Mouse (Mus musculus): Measurements from ENCODE around the gene Sema6d. TPM values are rescaled to one million over a fixed set of nuclear protein-coding genes. Genes with fewer than 3 reads are reported as not detected.

Gene Sema6d
- total RNA-seq, 1 experiment from 2014 or later, result not detected

DNA sequence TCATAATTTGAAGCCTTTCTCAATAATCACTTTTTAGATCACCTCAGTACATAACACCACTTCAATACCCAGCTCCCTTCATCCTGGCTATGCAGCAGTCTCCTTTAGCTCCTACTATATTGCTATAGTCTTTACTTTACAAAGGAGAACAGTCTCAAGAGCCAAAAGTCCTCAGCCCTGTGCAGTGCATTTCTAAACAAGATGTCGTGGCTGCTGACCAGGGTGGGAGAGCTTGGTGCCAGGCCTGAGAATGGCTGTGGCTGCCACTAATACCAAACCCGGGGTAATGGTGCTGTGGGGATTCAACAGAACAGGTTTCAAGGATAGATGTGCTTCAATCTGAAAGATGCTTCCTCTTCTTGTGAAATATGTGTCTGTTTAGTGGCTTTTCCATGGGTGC is 264.9 kb downstream of the Sema6d start:
- ATAC-seq (replicated peaks; ENCODE audit: insufficient number of reproducible peaks, low FRiP score, low TSS enrichment, poor library complexity, severe bottlenecking), result no peak

DNA sequence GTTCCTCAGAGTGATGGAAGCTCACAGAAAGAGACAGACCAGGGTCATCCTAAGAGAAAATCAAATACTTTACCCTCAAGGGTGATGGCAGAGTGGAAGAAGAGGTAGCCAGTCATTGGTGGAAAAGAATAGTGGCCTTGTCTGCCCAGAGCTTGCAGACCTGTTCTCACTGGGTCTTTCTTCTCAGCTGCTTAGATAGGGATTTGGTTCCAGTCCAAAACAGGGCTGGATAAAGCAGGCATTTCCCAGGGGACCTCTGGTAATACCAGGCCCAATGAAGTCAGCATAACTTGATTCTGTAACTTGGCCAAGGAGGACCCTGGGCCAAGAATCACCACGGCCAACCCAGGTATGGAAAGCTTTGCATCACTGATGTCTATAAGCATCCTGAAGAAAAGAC is 279.5 kb downstream of the Sema6d start:
- no peak for ATAC-seq (replicated peaks; ENCODE audit: insufficient number of reproducible peaks, low FRiP score, low TSS enrichment, poor library complexity, severe bottlenecking)

GRCm38 (mm10) chr2:124369991-124370390 is 280.2 kb downstream of the Sema6d start:
- ATAC-seq (replicated peaks; ENCODE audit: insufficient number of reproducible peaks, low FRiP score, low TSS enrichment, poor library complexity, severe bottlenecking), result no peak

- ATAC-seq (replicated peaks; ENCODE audit: insufficient number of reproducible peaks, low FRiP score, low TSS enrichment, poor library complexity, severe bottlenecking), result no peak
These were observed 281.6 kb downstream of the Sema6d start for GRCm38 (mm10) chr2:124371363-124371762.

DNA sequence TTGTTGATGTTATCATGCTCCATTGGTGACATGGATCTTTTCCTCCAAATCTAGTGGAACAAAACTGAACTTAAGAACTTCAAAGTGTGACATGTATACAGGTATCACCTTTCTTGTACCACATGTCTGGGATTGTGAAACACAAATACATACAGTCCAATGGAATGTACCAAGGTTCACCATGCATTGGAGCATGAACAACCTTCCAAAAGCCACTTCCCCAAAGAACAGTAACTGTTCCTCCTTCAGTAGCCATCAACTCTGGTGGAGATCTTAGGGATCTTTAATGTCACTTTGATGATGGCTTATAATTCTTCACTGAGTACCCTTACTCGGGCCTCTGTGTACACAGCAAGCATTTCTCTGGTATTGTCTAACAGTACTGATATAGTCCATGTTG is 295.3 kb downstream of the Sema6d start:
- ATAC-seq (replicated peaks; ENCODE audit: insufficient number of reproducible peaks, low FRiP score, low TSS enrichment, poor library complexity, severe bottlenecking), result no peak

DNA sequence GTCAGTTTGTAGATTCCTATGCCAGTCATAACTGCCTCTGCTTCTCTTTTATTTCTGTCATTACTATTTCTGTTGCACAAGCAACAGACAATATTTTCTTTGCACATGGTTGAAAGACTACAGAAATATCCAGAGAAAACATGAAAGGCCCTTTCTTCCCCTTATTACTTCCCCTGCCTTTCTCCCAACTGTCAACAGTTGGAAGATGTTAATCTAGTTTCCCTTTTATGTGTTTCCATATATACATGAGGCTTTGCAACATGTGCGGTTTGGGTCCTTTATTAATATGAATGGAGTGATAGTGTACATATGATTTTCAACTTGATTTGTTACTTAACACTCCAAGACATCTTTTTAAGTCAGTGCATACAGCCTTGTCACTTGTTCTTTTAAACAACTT is 296.0 kb downstream of the Sema6d start:
- ATAC-seq (replicated peaks; ENCODE audit: insufficient number of reproducible peaks, low FRiP score, low TSS enrichment, poor library complexity, severe bottlenecking), result no peak

DNA sequence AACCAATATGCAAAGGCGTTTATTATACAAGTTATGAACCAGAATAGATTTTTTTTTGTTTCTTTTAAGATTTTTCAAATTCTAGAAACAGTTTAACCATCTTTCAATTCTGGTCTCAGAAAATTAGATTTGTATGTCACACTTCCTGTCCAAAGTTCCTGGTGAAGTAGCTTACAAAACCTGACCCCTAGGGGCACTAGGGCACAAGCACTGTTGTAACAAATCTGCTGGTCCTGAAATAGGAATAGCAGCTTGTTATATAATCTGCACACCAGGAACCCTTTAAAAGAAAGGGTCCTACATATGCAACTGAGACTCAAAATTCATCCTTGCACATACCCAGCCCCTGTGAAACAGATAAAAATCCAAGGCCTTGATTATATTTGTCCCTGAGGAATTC is 298.5 kb downstream of the Sema6d start:
- ATAC-seq (replicated peaks; ENCODE audit: insufficient number of reproducible peaks, low FRiP score, low TSS enrichment, poor library complexity, severe bottlenecking), result no peak

DNA sequence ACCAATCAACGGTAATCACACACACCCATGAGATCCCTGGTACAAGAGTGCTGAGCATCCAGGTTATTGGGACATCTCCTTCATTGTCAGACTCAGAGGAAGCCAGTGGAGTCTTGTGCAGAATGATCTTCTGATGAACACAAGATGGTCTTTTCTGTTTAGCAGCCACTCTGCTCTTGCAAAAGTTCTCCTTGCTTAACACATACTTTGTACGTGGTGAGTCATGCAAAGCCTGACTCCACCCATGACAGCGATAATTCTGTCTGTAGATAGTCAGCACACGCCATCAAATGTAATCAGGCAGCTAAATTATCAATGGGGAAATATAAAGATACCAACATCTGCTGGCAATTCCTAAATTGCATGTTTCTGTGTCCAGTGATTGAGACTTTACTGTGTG is 307.0 kb downstream of the Sema6d start:
- no peak for ATAC-seq (replicated peaks; ENCODE audit: insufficient number of reproducible peaks, low FRiP score, low TSS enrichment, poor library complexity, severe bottlenecking)

DNA sequence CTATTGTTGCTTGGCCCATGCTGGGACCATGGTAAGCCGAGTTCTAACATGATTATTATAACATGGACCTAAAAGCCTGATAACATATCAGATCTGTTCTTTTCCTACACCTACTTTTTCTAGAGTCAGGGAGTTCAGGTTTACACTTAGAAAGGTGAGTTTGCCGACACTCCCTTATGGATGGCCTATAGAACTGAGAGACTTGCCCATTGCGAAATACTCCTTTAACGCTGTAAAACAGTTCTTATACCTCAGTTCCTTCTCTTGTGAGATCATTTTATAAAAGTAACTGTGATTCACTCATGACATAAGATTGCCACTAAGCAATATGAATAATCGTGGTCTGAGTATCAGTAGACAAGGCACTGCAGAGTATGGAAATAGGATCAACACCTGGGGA is 307.5 kb downstream of the Sema6d start:
- no peak for ATAC-seq (replicated peaks; ENCODE audit: insufficient number of reproducible peaks, low FRiP score, low TSS enrichment, poor library complexity, severe bottlenecking)

DNA sequence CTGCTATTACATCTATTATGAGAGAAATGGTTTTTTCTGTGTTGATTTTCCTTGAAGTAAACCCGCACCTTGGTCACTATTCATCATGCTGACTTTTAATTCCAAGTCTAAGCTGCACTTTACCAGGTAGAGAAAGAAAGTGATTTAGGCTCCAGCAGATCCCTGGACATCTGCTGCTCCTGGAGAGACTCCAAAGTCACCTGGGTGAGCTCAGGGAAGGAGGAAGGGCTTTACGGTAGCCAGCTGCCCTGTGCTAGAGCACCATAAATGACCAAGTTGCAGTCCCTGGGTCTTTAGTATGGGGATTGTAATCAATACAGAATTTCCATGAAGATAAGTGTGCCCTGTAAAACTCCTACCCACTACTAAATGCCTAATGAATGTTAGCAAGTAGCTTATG is 309.8 kb downstream of the Sema6d start:
- no peak for ATAC-seq (replicated peaks; ENCODE audit: insufficient number of reproducible peaks, low FRiP score, low TSS enrichment, poor library complexity, severe bottlenecking)

DNA sequence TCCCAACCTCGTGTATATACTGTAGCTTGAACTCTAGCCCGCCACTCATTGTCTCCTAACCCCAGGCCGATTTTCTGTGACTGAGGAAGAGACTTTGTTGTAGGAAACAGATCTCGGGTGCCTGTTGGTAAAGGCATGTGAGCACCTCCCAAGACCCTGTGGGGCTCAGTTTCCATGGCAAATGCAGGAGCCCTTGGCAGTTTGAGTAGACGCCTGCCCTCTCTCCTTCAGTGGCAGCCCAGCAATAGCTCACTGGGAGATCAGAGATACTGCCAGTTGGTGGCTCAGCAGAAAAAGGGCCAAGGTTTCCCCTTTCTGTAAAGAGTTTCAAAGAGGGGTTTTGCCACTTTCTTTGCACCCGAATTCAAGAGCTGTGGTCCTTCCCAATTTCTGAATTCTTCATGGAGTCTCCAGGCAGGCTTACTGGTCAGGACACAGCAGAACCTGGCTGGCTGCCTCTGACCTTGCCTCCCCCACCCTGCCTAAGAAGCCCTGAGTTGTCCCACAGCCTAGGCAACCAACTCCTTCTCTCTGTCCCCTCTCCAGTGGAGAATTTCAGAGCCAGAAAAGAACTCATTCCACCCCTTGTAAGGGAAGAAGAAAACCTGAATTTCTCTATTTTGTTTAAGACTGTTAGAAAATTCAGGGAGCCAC is 312.1 kb downstream of the Sema6d start:
- ATAC-seq (replicated peaks; ENCODE audit: insufficient number of reproducible peaks, low FRiP score, low TSS enrichment, poor library complexity, severe bottlenecking), result no peak

GRCm38 (mm10) chr2:124403571-124403970 is 313.8 kb downstream of the Sema6d start:
- no peak for ATAC-seq (replicated peaks; ENCODE audit: insufficient number of reproducible peaks, low FRiP score, low TSS enrichment, poor library complexity, severe bottlenecking)

DNA sequence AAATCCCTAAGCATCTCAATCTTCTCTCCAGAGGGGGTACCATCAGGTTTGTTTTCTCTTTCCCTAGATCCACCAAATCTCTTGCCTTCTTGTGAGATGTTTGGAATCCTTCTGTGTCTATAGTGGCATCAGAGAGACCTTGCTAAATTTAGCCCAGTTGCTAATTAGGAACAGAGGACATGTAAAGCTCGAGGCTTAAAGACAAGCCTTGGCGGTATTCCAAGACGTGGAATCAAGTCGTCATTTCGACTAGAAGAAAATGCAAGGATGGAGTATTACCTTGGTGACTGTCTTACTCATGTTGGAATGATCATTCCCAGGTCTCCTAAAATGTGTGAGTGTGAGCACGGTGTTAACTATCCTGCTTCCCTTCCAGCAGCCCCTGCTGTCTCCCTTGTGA is 314.2 kb downstream of the Sema6d start:
- ATAC-seq (replicated peaks; ENCODE audit: insufficient number of reproducible peaks, low FRiP score, low TSS enrichment, poor library complexity, severe bottlenecking), result no peak

DNA sequence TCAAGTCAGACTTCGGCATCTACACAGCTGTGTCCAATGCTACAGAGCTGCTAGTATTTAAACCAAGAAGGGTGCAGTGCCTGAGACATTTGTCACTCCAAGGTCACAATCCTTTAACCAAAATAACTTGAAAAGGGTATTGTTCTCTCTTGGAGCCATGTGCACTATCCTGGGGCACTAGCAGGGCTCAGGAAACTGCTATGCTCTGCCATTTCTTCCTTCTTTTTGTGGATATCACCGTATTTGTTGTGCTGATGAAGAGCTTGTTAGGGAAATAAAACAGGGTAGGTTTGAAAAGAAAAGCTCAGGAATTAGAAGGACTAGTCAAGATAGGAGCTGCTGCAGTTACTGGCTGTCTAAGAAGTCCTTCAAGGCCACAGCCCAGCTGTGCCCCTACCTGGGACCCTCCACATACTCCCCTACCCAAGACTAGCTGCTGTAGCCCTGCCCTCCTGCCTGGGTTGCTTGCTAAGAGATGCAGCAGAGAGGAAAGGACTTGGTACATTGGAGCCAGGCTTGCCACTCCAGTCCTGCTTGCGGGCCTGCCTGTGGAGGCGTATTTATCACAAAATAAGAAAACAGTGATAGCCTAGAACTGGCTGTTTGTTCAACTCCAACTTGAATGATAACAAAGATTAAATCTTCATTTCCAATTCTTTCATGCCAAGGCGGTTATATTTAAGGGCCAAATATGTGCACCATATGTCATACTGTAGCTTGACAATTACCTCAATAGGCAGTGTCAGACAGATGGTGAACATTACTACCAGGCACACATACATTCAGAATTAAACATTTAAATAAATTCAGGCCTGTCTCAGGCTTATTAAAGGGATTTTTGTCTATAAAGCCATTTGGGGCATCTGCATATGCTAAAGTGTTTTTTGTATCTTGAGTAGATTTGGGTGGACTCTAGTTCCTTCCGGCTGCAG is 315.1 kb downstream of the Sema6d start:
- no peak for ATAC-seq (replicated peaks; ENCODE audit: insufficient number of reproducible peaks, low FRiP score, low TSS enrichment, poor library complexity, severe bottlenecking)

GRCm38 (mm10) chr2:124408956-124409355 is 319.2 kb downstream of the Sema6d start:
- no peak for ATAC-seq (replicated peaks; ENCODE audit: insufficient number of reproducible peaks, low FRiP score, low TSS enrichment, poor library complexity, severe bottlenecking)

DNA sequence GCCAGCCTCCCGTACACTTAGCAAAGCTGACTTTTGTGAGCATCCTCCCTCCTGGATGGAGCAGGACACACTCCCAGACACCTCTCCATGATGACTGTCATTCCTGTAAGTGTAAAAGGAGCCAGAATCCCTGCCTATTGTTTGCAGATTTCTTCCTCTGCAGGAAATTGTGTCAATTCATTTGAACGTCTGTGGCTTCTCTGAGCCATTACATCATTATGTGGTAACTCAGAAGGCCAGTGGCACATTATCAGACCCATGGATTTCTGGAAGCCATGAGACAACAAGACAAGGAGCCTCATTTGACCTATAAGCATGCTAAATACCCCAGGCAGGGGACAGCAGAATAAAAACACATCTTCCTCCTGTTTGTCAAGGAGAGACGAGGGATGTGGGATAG is 327.0 kb downstream of the Sema6d start:
- no peak for ATAC-seq (replicated peaks; ENCODE audit: insufficient number of reproducible peaks, low FRiP score, low TSS enrichment, poor library complexity, severe bottlenecking)

DNA sequence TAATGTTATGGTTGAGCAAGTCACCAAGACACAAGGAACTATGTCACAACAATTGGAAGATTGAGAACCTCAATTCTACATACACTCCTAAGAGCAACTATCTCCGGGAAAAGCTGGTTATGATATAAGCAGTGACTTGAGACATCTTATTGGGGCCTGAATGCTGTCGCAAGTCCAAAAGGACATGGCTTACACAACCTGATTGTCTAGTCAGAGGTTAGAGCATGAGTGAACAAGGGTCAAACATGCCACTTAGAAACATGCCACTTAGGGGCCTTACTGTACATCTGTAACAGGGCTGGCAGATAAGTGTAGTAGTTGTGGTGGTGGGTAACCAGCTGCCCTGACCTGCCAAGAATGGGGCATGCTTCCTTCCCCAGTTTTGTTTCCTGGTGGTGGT is 328.6 kb downstream of the Sema6d start:
- ATAC-seq (replicated peaks; ENCODE audit: insufficient number of reproducible peaks, low FRiP score, low TSS enrichment, poor library complexity, severe bottlenecking), result no peak

DNA sequence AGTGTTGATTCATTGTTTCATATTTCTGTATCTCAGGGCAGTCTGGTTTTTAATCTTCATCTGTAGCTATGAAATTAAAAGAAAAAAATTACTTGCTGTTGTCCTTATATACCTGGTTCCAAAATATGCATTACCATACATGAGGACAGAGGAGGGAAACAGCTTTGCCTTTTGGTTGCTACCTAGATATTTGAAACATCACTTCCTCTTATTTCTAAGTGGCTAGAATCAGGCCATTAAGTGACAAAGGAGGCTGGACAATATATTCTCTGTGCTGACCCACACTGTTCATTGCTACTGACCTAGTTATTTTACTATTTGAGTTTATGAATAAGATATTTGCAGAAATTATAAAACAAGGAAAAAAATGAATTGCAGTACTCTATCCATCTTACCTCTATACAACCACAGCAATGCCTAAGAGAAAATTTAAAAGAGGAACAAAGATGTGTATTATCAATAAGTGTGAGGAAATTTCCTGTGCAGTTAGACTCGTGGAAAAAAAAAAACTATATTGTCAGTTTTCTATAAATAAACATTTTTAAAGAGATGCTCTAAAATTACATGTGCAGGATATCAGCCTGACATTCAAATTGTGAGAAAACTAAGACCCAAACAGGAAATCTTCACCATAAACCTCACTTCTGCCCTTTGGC is 330.5 kb downstream of the Sema6d start:
- ATAC-seq (replicated peaks; ENCODE audit: insufficient number of reproducible peaks, low FRiP score, low TSS enrichment, poor library complexity, severe bottlenecking), result no peak

GRCm38 (mm10) chr2:124429744-124430143 is 340.0 kb downstream of the Sema6d start:
- ATAC-seq (replicated peaks; ENCODE audit: insufficient number of reproducible peaks, low FRiP score, low TSS enrichment, poor library complexity, severe bottlenecking), result no peak

GRCm38 (mm10) chr2:124430708-124431107 is 340.9 kb downstream of the Sema6d start:
- no peak for ATAC-seq (replicated peaks; ENCODE audit: insufficient number of reproducible peaks, low FRiP score, low TSS enrichment, poor library complexity, severe bottlenecking)

Data from monocyte, adult 5-6 weeks (primary cell).